Mouse (Mus musculus) lung, postnatal 0 days (tissue): ENCODE measurements at regions not wholly inside any gene's neighbourhood (a gene's known extent, or its start where the extent isn't known, plus 50 kb on each side); places are given as distances from the start of the nearest gene placed in this dataset.
A peak's percentile ranks its signal among the peaks of the same experiment; 100 is the strongest.

ENCODE experiments used
- ATAC-seq: fragments of 200-750 bp; cut with Nextera tagmentation; 2 replicates; pipeline ENCODE4 v1.8.0; 2017; ENCODE audit warnings: moderate library complexity
- DNase-seq: peaks from one replicate; pipeline ENCODE4 v3.0.0-alpha.2; 2016; ENCODE audit warnings: low spot score
- H3K27ac ChIP-seq: fragments of 300-500 bp; sonication (generic); 2 replicates; pipeline ENCODE4 v1.5.1; 2014; ENCODE audit warnings: antibody characterized with exemption, mild to moderate bottlenecking, low read length, mixed read lengths
- H3K27me3 ChIP-seq: fragments of 300-500 bp; sonication (generic); replicated peaks from 2 replicates; pipeline ENCODE4 v1.6.1; 2014; ENCODE audit warnings: low read length, mixed read lengths; ENCODE audit not compliant: insufficient read depth
- H3K36me3 ChIP-seq: fragments of 300-500 bp; sonication (generic); 2 replicates; pipeline ENCODE4 v1.6.1; 2014; ENCODE audit warnings: low read length, mixed read lengths; ENCODE audit not compliant: insufficient read depth
- H3K4me1 ChIP-seq: fragments of 300-500 bp; sonication (generic); 2 replicates; pipeline ENCODE4 v1.6.1; 2014; ENCODE audit warnings: antibody characterized with exemption, low read depth, low read length, mixed read lengths; ENCODE audit not compliant: insufficient read depth
- H3K4me2 ChIP-seq: fragments of 300-500 bp; sonication (generic); replicated peaks from 2 replicates; pipeline ENCODE4 v1.6.1; 2014; ENCODE audit warnings: low read depth, mild to moderate bottlenecking, low read length, moderate library complexity, mixed read lengths
- H3K4me3 ChIP-seq: fragments of 300-500 bp; sonication (generic); 2 replicates; pipeline ENCODE4 v1.5.1; 2014; ENCODE audit warnings: low read depth, low read length
- H3K9ac ChIP-seq: fragments of 300-500 bp; sonication (generic); replicated peaks from 2 replicates; pipeline ENCODE4 v1.6.1; 2014; ENCODE audit warnings: low read depth, mild to moderate bottlenecking
- H3K9me3 ChIP-seq: fragments of 300-500 bp; sonication (generic); 2 replicates; pipeline ENCODE4 v1.6.1; 2016; ENCODE audit warnings: low read length, mixed read lengths
- CTCF ChIP-seq: IDR thresholded peaks from 2 replicates; pipeline ENCODE4 v1.5.1; 2016; ENCODE audit warnings: antibody characterized with exemption, mild to moderate bottlenecking
- EP300 ChIP-seq: IDR thresholded peaks from 2 replicates; pipeline ENCODE4 v1.6.1; 2016; ENCODE audit warnings: antibody characterized with exemption, mild to moderate bottlenecking, control low read depth
- WGBS: fragments of 180-500 bp; shearing (Covaris S2); extraction: QIAGEN DNeasy Blood & Tissue Kit; methylation state at CpG from one replicate; pipeline ENCODE4 v1.1.7; 2014; 5-methylcytosine and 5-hydroxymethylcytosine counted together

- H3K4me3 ChIP-seq: no peak overlapping the region
- H3K9ac ChIP-seq: no peak overlapping the region
- no peaks in the 10 kb centered on the region for H3K9me3 ChIP-seq
- WGBS: 63% methylated on average over 5 of the region's 5 CpGs
- TF ChIP-seq EP300: no peak
- no peak for TF ChIP-seq CTCF
- H3K36me3 ChIP-seq: no peaks in the 10 kb centered on the region
- H3K4me1 ChIP-seq: no peaks in the 10 kb centered on the region
- DNase-seq: no peak
- no peaks in the 10 kb centered on the region for H3K27me3 ChIP-seq
- no peak overlapping the region for H3K4me2 ChIP-seq
- ATAC-seq: no peak
- no peak overlapping the region for H3K27ac ChIP-seq
Measured at GRCm38 (mm10) chr16:77503556-77503955, 98.3 kb downstream of the Gm11146 start.

DNA sequence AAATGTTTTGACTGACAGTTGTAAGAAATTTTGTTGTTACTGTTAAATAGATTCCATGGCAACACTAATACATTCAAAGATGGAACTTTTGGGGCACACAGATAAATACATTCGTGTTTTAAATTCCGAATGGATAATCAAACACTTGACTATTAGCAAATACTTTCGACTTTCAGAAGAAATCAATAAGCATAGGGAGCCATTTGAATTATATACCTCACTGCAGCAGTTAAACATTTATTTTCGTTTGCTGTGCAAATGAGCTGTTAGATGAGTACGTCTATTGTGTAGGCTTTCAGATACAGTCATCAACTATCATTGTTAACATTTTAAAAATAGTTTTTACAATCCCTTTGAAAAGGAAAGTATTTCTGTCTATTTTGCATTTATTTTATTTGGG, 99.0 kb downstream of the Gm11146 start:
- no peak overlapping the region for H3K27ac ChIP-seq
- no peak overlapping the region for H3K9ac ChIP-seq
- DNase-seq (no peak), ATAC-seq (no peak)
- H3K27me3 ChIP-seq: no peaks in the 10 kb centered on the region
- no peaks in the 10 kb centered on the region for H3K36me3 ChIP-seq
- no peaks in the 10 kb centered on the region for H3K4me1 ChIP-seq
- WGBS: 62% methylated on average over 5 of the region's 5 CpGs
- H3K4me3 ChIP-seq: no peak overlapping the region
- H3K9me3 ChIP-seq: no peaks in the 10 kb centered on the region
- TF ChIP-seq CTCF (no peak), EP300 (no peak)
- no peak overlapping the region for H3K4me2 ChIP-seq

- Histone ChIP-seq H3K27ac (no peak overlapping the region), H3K4me3 (no peak overlapping the region), H3K9ac (no peak overlapping the region), H3K27me3 (no peaks in the 10 kb centered on the region), H3K4me1 (no peaks in the 10 kb centered on the region), H3K9me3 (no peaks in the 10 kb centered on the region), H3K4me2 (no peak overlapping the region), H3K36me3 (no peaks in the 10 kb centered on the region)
- no peak for DNase-seq
- TF ChIP-seq EP300 (no peak), CTCF (no peak)
- no peak for ATAC-seq
- WGBS: 60% methylated on average over 3 of the region's 3 CpGs
Measured at GRCm38 (mm10) chr16:77502026-77502425, 99.9 kb downstream of the Gm11146 start.

DNA sequence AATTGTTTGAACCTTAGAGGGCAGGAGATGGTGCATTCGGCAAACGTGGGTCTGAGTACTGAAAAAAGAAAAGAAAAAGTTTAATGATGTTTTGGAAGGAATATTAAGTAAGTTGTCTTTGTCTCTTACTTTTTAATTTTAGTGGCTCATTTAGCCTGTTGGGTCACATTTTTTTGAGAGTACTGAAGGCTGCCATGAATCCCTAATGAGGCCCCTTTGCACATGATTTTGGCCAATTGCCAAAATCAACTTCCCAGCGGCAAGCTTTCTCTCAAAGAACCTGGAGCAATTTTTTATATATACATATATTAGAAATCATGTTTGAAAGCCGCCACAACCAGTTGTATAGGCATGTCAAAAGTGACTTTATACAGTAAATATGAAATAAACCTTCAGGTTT, 100.9 kb downstream of the Gm11146 start:
- 9% methylated on average over 4 of the region's 4 CpGs for WGBS
- TF ChIP-seq EP300 (no peak), CTCF (no peak)
- Histone ChIP-seq H3K9me3 (no peaks in the 10 kb centered on the region), H3K36me3 (no peaks in the 10 kb centered on the region), H3K9ac (peak overlapping the region; percentile 20; the same call in 1 of the 2 replicates), H3K4me2 (peak overlapping the region; percentile 59), H3K27ac (peak overlapping the region; percentile 85), H3K4me1 (no peaks in the 10 kb centered on the region), H3K4me3 (peak overlapping the region; percentile 38), H3K27me3 (no peaks in the 10 kb centered on the region)
- peak; percentile 75 for DNase-seq
- no peak for ATAC-seq

- no peaks in the 10 kb centered on the region for H3K36me3 ChIP-seq
- WGBS: 5% methylated on average over 6 of the region's 6 CpGs
- H3K4me1 ChIP-seq: no peaks in the 10 kb centered on the region
- peak overlapping the region; percentile 85 for H3K27ac ChIP-seq
- no peaks in the 10 kb centered on the region for H3K9me3 ChIP-seq
- H3K9ac ChIP-seq: peak overlapping the region; percentile 20; the same call in 1 of the 2 replicates
- ATAC-seq (peak; percentile 88), DNase-seq (peak; percentile 76)
- peak overlapping the region; percentile 59 for H3K4me2 ChIP-seq
- peak overlapping the region; percentile 38 for H3K4me3 ChIP-seq
- H3K27me3 ChIP-seq: no peaks in the 10 kb centered on the region
- no peak for TF ChIP-seq EP300
Measured at GRCm38 (mm10) chr16:77500413-77500812, 101.5 kb downstream of the Gm11146 start.

DNA sequence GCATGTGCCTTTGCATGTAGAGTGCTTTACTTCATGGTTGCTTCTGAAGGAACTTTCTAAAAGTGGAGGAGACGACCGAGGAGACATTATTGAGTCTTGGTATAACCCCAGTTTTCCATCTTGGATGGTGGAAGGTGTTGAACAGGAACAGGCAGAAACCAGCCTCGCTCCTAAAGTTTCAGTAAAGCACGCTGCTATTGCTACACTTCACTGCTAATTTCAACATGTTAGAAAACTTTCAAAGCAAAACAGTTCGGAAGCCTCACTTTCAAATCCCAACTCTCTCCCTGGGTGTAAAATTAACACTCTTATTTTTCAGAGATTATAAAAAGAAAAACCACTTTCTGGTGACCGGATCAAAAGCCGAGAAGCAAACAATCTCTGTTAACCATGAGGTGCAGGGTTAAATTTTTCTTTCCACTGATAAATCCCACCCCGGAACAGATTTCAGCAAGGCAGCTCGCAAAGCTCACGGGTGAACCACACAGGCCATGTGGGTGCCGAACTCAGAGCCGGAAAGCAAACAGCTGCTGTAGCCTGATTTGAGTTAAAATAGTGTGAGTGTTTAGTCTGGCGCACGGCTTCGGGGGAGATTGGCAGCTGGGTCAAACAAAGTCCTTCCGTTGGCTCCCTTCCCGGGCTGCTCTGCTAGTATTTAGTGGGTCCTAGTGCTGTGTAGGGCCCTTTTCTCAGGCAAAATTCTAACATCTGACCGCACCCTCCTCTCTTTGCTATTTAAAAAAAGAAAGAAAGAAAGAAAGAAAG, 102.2 kb downstream of the Gm11146 start:
- DNase-seq (peak; percentile 94), ATAC-seq (peak; percentile 94)
- peak overlapping the region; percentile 85 for H3K27ac ChIP-seq
- no peaks in the 10 kb centered on the region for H3K36me3 ChIP-seq
- H3K9me3 ChIP-seq: no peaks in the 10 kb centered on the region
- H3K4me3 ChIP-seq: peak overlapping the region; percentile 38
- TF ChIP-seq EP300: peak; percentile 84
- TF ChIP-seq CTCF: no peak
- H3K9ac ChIP-seq: peak overlapping the region; percentile 29; the same call in 1 of the 2 replicates
- peak overlapping the region; percentile 59 for H3K4me2 ChIP-seq
- H3K4me1 ChIP-seq: no peaks in the 10 kb centered on the region
- no peaks in the 10 kb centered on the region for H3K27me3 ChIP-seq
- WGBS: 14% methylated on average over 18 of the region's 18 CpGs
